Mouse (Mus musculus): ENCODE data around the gene Gm11492. TPM values are rescaled to one million over a fixed set of nuclear protein-coding genes. Genes with fewer than 3 reads are reported as not detected.

The Gm11492 gene
- total and polyA plus RNA-seq, 3 experiments, result 0.04 TPM; not detected in 2

GRCm38 (mm10) chr11:87599395-87600089, 33.1 kb downstream of the Gm11492 start:
- Histone ChIP-seq H3K27ac (no peak overlapping the region), H3K27me3 (ENCODE audit: control insufficient read depth, insufficient read depth, low read length) (no peaks in the 10 kb centered on the region), H3K79me2 (replicated peaks; ENCODE audit: control insufficient read depth, insufficient read depth, low read length) (no peaks in the 10 kb centered on the region; the same call in 1 of the 2 replicates), H3K36me3 (ENCODE audit: control insufficient read depth, insufficient read depth, low read length) (no peaks in the 10 kb centered on the region), H3K4me3 (no peak overlapping the region), H3K4me1 (ENCODE audit: control insufficient read depth, insufficient read depth, low read length) (peaks cover 5% of the 10 kb centered on the region), H3K9ac (ENCODE audit: low read depth, low read length) (no peak overlapping the region)
- TF ChIP-seq EP300 (IDR thresholded peaks at IDR 0.05; ENCODE audit: insufficient read depth, low read depth, low read length), result no peak
- no peak for TF ChIP-seq POLR2A (IDR thresholded peaks at IDR 0.05; ENCODE audit: insufficient read depth, low read depth, low read length)
- no peak for TF ChIP-seq CTCF (IDR thresholded peaks at IDR 0.05)
- 87% methylated on average over 13 of the region's 13 CpGs for WGBS
- intact Hi-C loops (cut with DNase I), result loop anchor here (5.0 kb wide), 1 partner anchor 138 kb away; the partner anchor contains the start of gene Supt4a
- DNase-seq, result no peak

- H3K27me3 ChIP-seq (ENCODE audit: control insufficient read depth, insufficient read depth, low read length), result no peaks in the 10 kb centered on the region
- intact Hi-C loops (cut with DNase I), result no loop called here
- TF ChIP-seq POLR2A (IDR thresholded peaks at IDR 0.05; ENCODE audit: insufficient read depth, low read depth, low read length) (no peak), EP300 (IDR thresholded peaks at IDR 0.05; ENCODE audit: insufficient read depth, low read depth, low read length) (no peak)
- no peaks in the 10 kb centered on the region; the same call in 1 of the 2 replicates for H3K79me2 ChIP-seq (replicated peaks; ENCODE audit: control insufficient read depth, insufficient read depth, low read length)
- no peak overlapping the region for H3K9ac ChIP-seq (ENCODE audit: low read depth, low read length)
- 94% methylated on average over 10 of the region's 10 CpGs for WGBS
- no peak for DNase-seq
- no peak overlapping the region for H3K4me3 ChIP-seq
- no peak overlapping the region for H3K27ac ChIP-seq
- peaks cover 3% of the 10 kb centered on the region for H3K4me1 ChIP-seq (ENCODE audit: control insufficient read depth, insufficient read depth, low read length)
- no peaks in the 10 kb centered on the region for H3K36me3 ChIP-seq (ENCODE audit: control insufficient read depth, insufficient read depth, low read length)
These were observed 33.9 kb downstream of the Gm11492 start for GRCm38 (mm10) chr11:87600322-87600853.

- Histone ChIP-seq H3K27me3 (ENCODE audit: control insufficient read depth, insufficient read depth, low read length) (no peaks in the 10 kb centered on the region), H3K27ac (no peak overlapping the region), H3K79me2 (replicated peaks; ENCODE audit: control insufficient read depth, insufficient read depth, low read length) (no peaks in the 10 kb centered on the region; the same call in 1 of the 2 replicates), H3K36me3 (ENCODE audit: control insufficient read depth, insufficient read depth, low read length) (peaks cover 3% of the 10 kb centered on the region; the same call in 1 of the 2 replicates), H3K4me1 (ENCODE audit: control insufficient read depth, insufficient read depth, low read length) (no peaks in the 10 kb centered on the region), H3K9ac (ENCODE audit: low read depth, low read length) (no peak overlapping the region), H3K4me3 (no peak overlapping the region)
- 93% methylated on average over 9 of the region's 9 CpGs for WGBS
- DNase-seq, result no peak
- intact Hi-C loops (cut with DNase I), result no loop called here
- no peak for TF ChIP-seq POLR2A (IDR thresholded peaks at IDR 0.05; ENCODE audit: insufficient read depth, low read depth, low read length)
- no peak for TF ChIP-seq EP300 (IDR thresholded peaks at IDR 0.05; ENCODE audit: insufficient read depth, low read depth, low read length)
- no peak for TF ChIP-seq CTCF (IDR thresholded peaks at IDR 0.05)
These were observed 35.8 kb downstream of the Gm11492 start for GRCm38 (mm10) chr11:87602234-87602633.

GRCm38 (mm10) chr11:87603571-87603970, 37.1 kb downstream of the Gm11492 start:
- Histone ChIP-seq H3K36me3 (ENCODE audit: control insufficient read depth, insufficient read depth, low read length) (peaks cover 4% of the 10 kb centered on the region), H3K27ac (no peak overlapping the region), H3K9ac (ENCODE audit: low read depth, low read length) (no peak overlapping the region), H3K4me3 (no peak overlapping the region), H3K79me2 (replicated peaks; ENCODE audit: control insufficient read depth, insufficient read depth, low read length) (no peaks in the 10 kb centered on the region; the same call in 1 of the 2 replicates), H3K27me3 (ENCODE audit: control insufficient read depth, insufficient read depth, low read length) (no peaks in the 10 kb centered on the region), H3K4me1 (ENCODE audit: control insufficient read depth, insufficient read depth, low read length) (no peaks in the 10 kb centered on the region)
- intact Hi-C loops (cut with DNase I), result no loop called here
- DNase-seq, result no peak
- WGBS, result 85% methylated on average over 2 of the region's 2 CpGs
- no peak for TF ChIP-seq POLR2A (IDR thresholded peaks at IDR 0.05; ENCODE audit: insufficient read depth, low read depth, low read length)
- TF ChIP-seq CTCF (IDR thresholded peaks at IDR 0.05), result no peak
- TF ChIP-seq EP300 (IDR thresholded peaks at IDR 0.05; ENCODE audit: insufficient read depth, low read depth, low read length), result no peak

- 76% methylated on average over 7 of the region's 7 CpGs for WGBS
- Histone ChIP-seq H3K36me3 (ENCODE audit: control insufficient read depth, insufficient read depth, low read length) (peaks cover 6% of the 10 kb centered on the region), H3K4me3 (no peak overlapping the region), H3K4me1 (ENCODE audit: control insufficient read depth, insufficient read depth, low read length) (no peaks in the 10 kb centered on the region), H3K27me3 (ENCODE audit: control insufficient read depth, insufficient read depth, low read length) (no peaks in the 10 kb centered on the region), H3K9ac (ENCODE audit: low read depth, low read length) (no peak overlapping the region), H3K79me2 (replicated peaks; ENCODE audit: control insufficient read depth, insufficient read depth, low read length) (no peaks in the 10 kb centered on the region), H3K27ac (no peak overlapping the region)
- TF ChIP-seq CTCF (IDR thresholded peaks at IDR 0.05), result no peak
- TF ChIP-seq EP300 (IDR thresholded peaks at IDR 0.05; ENCODE audit: insufficient read depth, low read depth, low read length), result no peak
- no peak for TF ChIP-seq POLR2A (IDR thresholded peaks at IDR 0.05; ENCODE audit: insufficient read depth, low read depth, low read length)
- intact Hi-C loops (cut with DNase I), result no loop called here
- no peak for DNase-seq
These were observed 42.8 kb downstream of the Gm11492 start for GRCm38 (mm10) chr11:87609264-87609663.

- TF ChIP-seq POLR2A (IDR thresholded peaks at IDR 0.05; ENCODE audit: insufficient read depth, low read depth, low read length) (no peak), CTCF (IDR thresholded peaks at IDR 0.05) (no peak)
- no peak for DNase-seq
- no peak overlapping the region for H3K4me3 ChIP-seq
- H3K36me3 ChIP-seq (ENCODE audit: control insufficient read depth, insufficient read depth, low read length), result peaks cover 4% of the 10 kb centered on the region
- intact Hi-C loops (cut with DNase I), result no loop called here
- no peak overlapping the region for H3K27ac ChIP-seq
- 73% methylated on average over 9 of the region's 9 CpGs for WGBS
- H3K4me1 ChIP-seq (ENCODE audit: control insufficient read depth, insufficient read depth, low read length), result no peaks in the 10 kb centered on the region
- no peaks in the 10 kb centered on the region for H3K79me2 ChIP-seq (replicated peaks; ENCODE audit: control insufficient read depth, insufficient read depth, low read length)
- no peak overlapping the region for H3K9ac ChIP-seq (ENCODE audit: low read depth, low read length)
- H3K27me3 ChIP-seq (ENCODE audit: control insufficient read depth, insufficient read depth, low read length), result no peaks in the 10 kb centered on the region
These were observed 45.1 kb downstream of the Gm11492 start for GRCm38 (mm10) chr11:87611547-87611946.

Data from heart, adult 2 months (tissue).